Mouse (Mus musculus) embryonic fibroblast, embryonic 13.5 days (primary cell): ENCODE measurements around the gene Cst9.

Source experiments
- CTCF ChIP-seq: IDR thresholded peaks from 2 replicates; pipeline ENCODE4 v1.5.1; 2011; ENCODE audit warnings: mild to moderate bottlenecking, control low read depth, low read length, moderate library complexity, borderline replicate concordance; ENCODE audit not compliant: insufficient read depth
- POLR2A ChIP-seq: IDR thresholded peaks from 2 replicates; pipeline ENCODE4 v1.6.1; 2011; ENCODE audit warnings: low read depth, mild to moderate bottlenecking, control low read depth, low read length, moderate library complexity

DNA sequence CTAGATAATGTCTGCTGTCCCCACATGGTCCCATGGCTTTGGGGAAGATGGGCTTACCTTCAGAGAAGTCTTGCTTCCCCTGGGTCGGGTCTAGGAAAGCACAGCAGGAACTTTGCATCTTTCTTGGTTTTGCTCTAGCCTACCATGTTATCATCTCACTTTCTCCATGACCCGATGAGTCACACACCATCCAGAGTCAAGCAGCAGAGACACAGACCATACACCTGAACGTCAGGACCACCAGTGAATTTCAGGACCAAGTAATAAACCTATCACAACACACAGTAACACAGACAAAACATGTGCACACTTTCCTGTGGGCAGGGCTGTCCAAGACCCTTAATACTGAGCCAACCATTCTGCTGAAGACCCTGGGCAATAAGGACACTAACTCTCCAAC, 35.6 kb downstream of the Cst9 start:
- TF ChIP-seq CTCF (no peak), POLR2A (peak; percentile 55; the same call in 1 of the 2 replicates)
